Mouse (Mus musculus): ENCODE measurements around the gene Slc30a6. TPM values are rescaled to one million over a fixed set of nuclear protein-coding genes. Genes with fewer than 3 reads are reported as not detected.

Gene Slc30a6
- total and polyA plus RNA-seq, 3 experiments = 1.2 to 50.7 (median 15.4) TPM

DNA sequence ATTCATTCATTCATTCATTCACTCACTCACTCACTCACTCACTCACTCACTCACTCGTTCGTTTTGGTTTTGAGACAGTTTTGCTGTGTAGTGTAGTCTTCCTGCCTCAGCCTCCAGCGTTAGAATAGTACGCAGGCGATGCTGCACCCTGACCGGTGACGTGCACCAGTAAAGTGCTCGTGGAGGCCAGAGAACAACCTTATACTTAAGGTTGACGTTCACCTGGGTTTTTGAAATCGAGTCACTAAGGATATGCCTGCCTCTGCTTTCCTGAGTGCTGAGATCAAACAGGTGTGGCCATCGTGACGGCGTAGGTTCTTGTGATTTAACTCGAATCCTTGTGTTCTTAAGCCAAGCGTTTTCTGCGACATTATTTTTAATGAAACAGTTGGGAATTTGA, 553 bp upstream of the Slc30a6 start:
- Histone ChIP-seq H3K27me3 (ENCODE audit: insufficient read depth, low read length) (no peaks in the 10 kb centered on the region), H3K36me3 (replicated peaks) (peaks cover 14% of the 10 kb centered on the region), H3K9me3 (replicated peaks) (no peaks in the 10 kb centered on the region), H3K4me1 (ENCODE audit: insufficient read depth, low read depth, low read length) (peaks cover 19% of the 10 kb centered on the region), H3K4me3 (ENCODE audit: low read depth, low read length) (peak overlapping the region; percentile 84)
- ATAC-seq (ENCODE audit: extremely low read depth, insufficient number of reproducible peaks, low FRiP score, poor library complexity, severe bottlenecking) = no peak
- no peak for TF ChIP-seq POLR2AphosphoS5 (IDR thresholded peaks at IDR 0.05; ENCODE audit: insufficient replicate concordance, low read depth, low read length)
- no peak for TF ChIP-seq GATA2 (IDR thresholded peaks at IDR 0.05; ENCODE audit: borderline replicate concordance, low read depth, low read length)
- no peak for TF ChIP-seq CTCF (IDR thresholded peaks at IDR 0.05; ENCODE audit: low read depth, low read length)
- no peak for TF ChIP-seq GATA1 (IDR thresholded peaks at IDR 0.05; ENCODE audit: borderline replicate concordance, low read length)
- TF ChIP-seq TAL1 (conservative IDR thresholded peaks at IDR 0.05; ENCODE audit: low read depth, low read length) = no peak
- no peak for DNase-seq (ENCODE audit: low spot score)

DNA sequence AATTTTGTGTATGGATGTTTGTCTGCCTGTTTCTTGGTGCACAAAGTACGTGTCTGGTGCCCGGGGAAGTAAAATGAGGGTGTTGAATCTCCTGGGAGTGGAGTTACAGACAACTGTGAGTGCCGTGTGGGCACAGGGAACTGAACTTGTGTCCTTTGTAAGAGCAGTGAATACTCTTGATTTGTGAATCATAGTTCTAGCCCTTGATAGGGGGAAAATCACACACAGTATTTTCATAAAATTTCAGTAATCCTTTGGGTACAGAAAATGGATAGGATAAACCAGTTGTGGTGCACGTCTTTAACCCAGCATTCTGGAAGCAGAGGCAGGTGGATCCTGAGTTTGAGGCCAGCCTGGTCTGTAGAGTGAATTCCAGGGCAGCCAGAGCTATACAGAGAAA, 1.4 kb downstream of the Slc30a6 start:
- peaks cover 19% of the 10 kb centered on the region for H3K4me1 ChIP-seq (ENCODE audit: insufficient read depth, low read depth, low read length)
- no peaks in the 10 kb centered on the region for H3K27me3 ChIP-seq (ENCODE audit: insufficient read depth, low read length)
- H3K4me3 ChIP-seq (ENCODE audit: low read depth, low read length) = peak overlapping the region; percentile 13; the same call in 1 of the 2 replicates
- TF ChIP-seq GATA2 (IDR thresholded peaks at IDR 0.05; ENCODE audit: borderline replicate concordance, low read depth, low read length) = no peak
- no peak for TF ChIP-seq POLR2AphosphoS5 (IDR thresholded peaks at IDR 0.05; ENCODE audit: insufficient replicate concordance, low read depth, low read length)
- TF ChIP-seq GATA1 (IDR thresholded peaks at IDR 0.05; ENCODE audit: borderline replicate concordance, low read length) = no peak
- TF ChIP-seq TAL1 (conservative IDR thresholded peaks at IDR 0.05; ENCODE audit: low read depth, low read length) = no peak
- no peak for TF ChIP-seq CTCF (IDR thresholded peaks at IDR 0.05; ENCODE audit: low read depth, low read length)
- ATAC-seq (ENCODE audit: extremely low read depth, insufficient number of reproducible peaks, low FRiP score, poor library complexity, severe bottlenecking) = no peak
- no peak for DNase-seq (ENCODE audit: low spot score)
- H3K36me3 ChIP-seq (replicated peaks) = peaks cover 17% of the 10 kb centered on the region
- H3K9me3 ChIP-seq (replicated peaks) = no peaks in the 10 kb centered on the region

DNA sequence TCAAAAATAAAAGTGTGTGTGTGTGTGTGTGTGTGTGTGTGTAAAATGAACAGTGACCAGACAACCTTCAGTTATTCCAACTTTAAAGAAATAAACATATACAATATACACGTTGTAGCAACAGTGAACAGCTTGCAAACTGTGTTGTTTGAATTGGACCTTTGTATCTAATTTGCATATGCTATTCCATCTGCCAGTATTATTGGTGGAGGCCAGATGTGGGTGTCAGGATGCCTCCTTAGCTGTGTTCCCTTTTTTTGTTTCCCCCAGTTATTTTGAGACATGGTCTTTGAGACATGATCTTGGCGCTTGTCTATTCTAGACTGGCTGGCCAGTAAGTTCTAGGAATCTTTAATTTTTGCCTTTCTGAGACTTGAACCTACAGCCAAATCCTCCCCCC, 1.8 kb downstream of the Slc30a6 start:
- no peak for TF ChIP-seq POLR2AphosphoS5 (IDR thresholded peaks at IDR 0.05; ENCODE audit: insufficient replicate concordance, low read depth, low read length)
- TF ChIP-seq TAL1 (conservative IDR thresholded peaks at IDR 0.05; ENCODE audit: low read depth, low read length) = no peak
- TF ChIP-seq CTCF (IDR thresholded peaks at IDR 0.05; ENCODE audit: low read depth, low read length) = no peak
- H3K4me1 ChIP-seq (ENCODE audit: insufficient read depth, low read depth, low read length) = peaks cover 19% of the 10 kb centered on the region
- peak; percentile 42 for DNase-seq (ENCODE audit: low spot score)
- no peaks in the 10 kb centered on the region for H3K9me3 ChIP-seq (replicated peaks)
- H3K36me3 ChIP-seq (replicated peaks) = peaks cover 22% of the 10 kb centered on the region
- no peaks in the 10 kb centered on the region for H3K27me3 ChIP-seq (ENCODE audit: insufficient read depth, low read length)
- no peak for ATAC-seq (ENCODE audit: extremely low read depth, insufficient number of reproducible peaks, low FRiP score, poor library complexity, severe bottlenecking)
- H3K4me3 ChIP-seq (ENCODE audit: low read depth, low read length) = no peak overlapping the region; the same call in 1 of the 2 replicates

DNA sequence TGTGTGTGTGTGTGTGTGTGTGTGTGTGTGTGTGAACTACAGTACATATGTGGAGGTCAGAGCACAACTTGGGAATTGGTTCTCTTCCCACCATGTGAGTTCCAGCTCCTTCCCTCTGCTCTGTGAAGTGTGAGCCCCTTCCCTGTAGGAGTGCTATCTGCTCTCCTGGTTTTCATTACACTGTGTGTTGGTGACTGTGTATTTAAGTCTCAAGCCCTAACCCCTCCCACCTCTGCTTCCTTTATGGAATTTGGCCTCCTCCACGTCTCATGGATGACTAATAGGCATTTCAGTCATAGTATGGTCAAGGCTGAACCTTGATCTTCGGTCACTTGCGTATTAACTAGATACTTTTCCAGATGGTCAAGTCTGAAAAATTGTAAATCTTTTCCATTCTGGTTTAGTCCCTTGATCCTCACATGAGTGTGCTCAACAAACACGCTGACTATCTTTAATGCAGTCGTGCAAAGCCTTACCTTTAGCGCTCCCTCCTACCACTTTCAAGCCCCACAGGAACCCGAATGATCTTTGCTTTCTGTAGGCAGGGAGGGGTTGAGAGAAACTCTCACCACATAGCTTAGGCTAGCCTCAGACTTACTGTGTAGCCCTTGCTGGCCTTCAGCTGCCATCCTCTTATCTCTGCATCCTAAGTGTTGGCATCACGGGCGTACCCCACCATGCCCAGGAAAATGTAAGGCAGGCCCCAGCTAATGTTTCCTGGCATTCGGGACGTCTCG, 7.2 kb downstream of the Slc30a6 start:
- DNase-seq (ENCODE audit: low spot score) = no peak
- no peak for ATAC-seq (ENCODE audit: extremely low read depth, insufficient number of reproducible peaks, low FRiP score, poor library complexity, severe bottlenecking)
- H3K27me3 ChIP-seq (ENCODE audit: insufficient read depth, low read length) = no peaks in the 10 kb centered on the region
- TF ChIP-seq GATA1 (IDR thresholded peaks at IDR 0.05; ENCODE audit: borderline replicate concordance, low read length) = no peak
- TF ChIP-seq POLR2AphosphoS5 (IDR thresholded peaks at IDR 0.05; ENCODE audit: insufficient replicate concordance, low read depth, low read length) = no peak
- no peak for TF ChIP-seq CTCF (IDR thresholded peaks at IDR 0.05; ENCODE audit: low read depth, low read length)
- TF ChIP-seq TAL1 (conservative IDR thresholded peaks at IDR 0.05; ENCODE audit: low read depth, low read length) = no peak
- TF ChIP-seq GATA2 (IDR thresholded peaks at IDR 0.05; ENCODE audit: borderline replicate concordance, low read depth, low read length) = no peak
- H3K36me3 ChIP-seq (replicated peaks) = peaks cover 71% of the 10 kb centered on the region
- H3K9me3 ChIP-seq (replicated peaks) = no peaks in the 10 kb centered on the region
- no peak overlapping the region for H3K4me3 ChIP-seq (ENCODE audit: low read depth, low read length)
- H3K4me1 ChIP-seq (ENCODE audit: insufficient read depth, low read depth, low read length) = peaks cover 3% of the 10 kb centered on the region; the same call in 1 of the 2 replicates

DNA sequence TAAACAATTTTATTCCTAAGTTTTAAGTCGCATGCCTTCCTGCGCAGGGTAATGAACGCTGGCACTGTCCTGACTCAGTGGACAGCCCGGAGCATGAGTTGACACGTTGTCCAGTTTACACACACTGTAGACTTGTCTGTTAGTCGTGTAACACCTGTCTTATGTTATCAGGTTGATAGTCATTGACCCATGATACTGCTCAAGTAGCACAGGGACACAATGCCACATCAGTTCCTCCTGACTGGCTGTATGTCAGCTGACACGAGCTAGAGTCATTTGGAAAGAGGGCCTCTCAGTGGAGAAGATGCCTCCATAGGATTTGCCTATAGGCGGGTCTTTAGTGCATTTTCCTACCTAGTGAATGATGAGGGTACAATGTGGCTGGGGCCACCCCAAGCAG, 11.1 kb downstream of the Slc30a6 start:
- no peaks in the 10 kb centered on the region for H3K27me3 ChIP-seq (ENCODE audit: insufficient read depth, low read length)
- TF ChIP-seq POLR2AphosphoS5 (IDR thresholded peaks at IDR 0.05; ENCODE audit: insufficient replicate concordance, low read depth, low read length) (no peak), GATA1 (IDR thresholded peaks at IDR 0.05; ENCODE audit: borderline replicate concordance, low read length) (no peak), TAL1 (conservative IDR thresholded peaks at IDR 0.05; ENCODE audit: low read depth, low read length) (no peak), GATA2 (IDR thresholded peaks at IDR 0.05; ENCODE audit: borderline replicate concordance, low read depth, low read length) (no peak), CTCF (IDR thresholded peaks at IDR 0.05; ENCODE audit: low read depth, low read length) (no peak)
- DNase-seq (ENCODE audit: low spot score) (no peak), ATAC-seq (ENCODE audit: extremely low read depth, insufficient number of reproducible peaks, low FRiP score, poor library complexity, severe bottlenecking) (no peak)
- H3K36me3 ChIP-seq (replicated peaks) = peaks cover 74% of the 10 kb centered on the region
- no peaks in the 10 kb centered on the region for H3K4me1 ChIP-seq (ENCODE audit: insufficient read depth, low read depth, low read length)
- no peak overlapping the region for H3K4me3 ChIP-seq (ENCODE audit: low read depth, low read length)
- H3K9me3 ChIP-seq (replicated peaks) = no peaks in the 10 kb centered on the region

DNA sequence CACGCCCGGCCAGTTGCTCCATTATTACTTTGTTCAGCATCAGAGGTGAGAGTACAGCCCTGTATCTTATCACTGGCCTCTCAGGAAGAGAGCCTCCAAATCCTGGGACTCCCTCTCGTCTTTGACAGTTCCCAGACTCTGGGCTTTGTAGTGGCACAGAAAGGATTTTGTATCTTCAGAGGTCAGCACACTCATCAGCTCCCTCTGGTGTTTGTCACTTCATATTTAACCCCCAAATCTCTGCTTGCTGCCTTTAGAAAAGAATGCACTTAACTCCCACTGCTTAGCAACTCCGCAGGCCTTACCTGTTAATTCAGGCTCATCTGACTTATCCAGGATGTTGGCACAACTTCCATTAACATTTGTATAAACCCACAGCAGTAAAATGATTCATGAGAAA, 14.3 kb downstream of the Slc30a6 start:
- Histone ChIP-seq H3K36me3 (replicated peaks) (peaks cover 74% of the 10 kb centered on the region), H3K9me3 (replicated peaks) (no peaks in the 10 kb centered on the region), H3K4me3 (ENCODE audit: low read depth, low read length) (no peak overlapping the region), H3K4me1 (ENCODE audit: insufficient read depth, low read depth, low read length) (no peaks in the 10 kb centered on the region), H3K27me3 (ENCODE audit: insufficient read depth, low read length) (no peaks in the 10 kb centered on the region)
- TF ChIP-seq CTCF (IDR thresholded peaks at IDR 0.05; ENCODE audit: low read depth, low read length) (no peak), POLR2AphosphoS5 (IDR thresholded peaks at IDR 0.05; ENCODE audit: insufficient replicate concordance, low read depth, low read length) (no peak), GATA2 (IDR thresholded peaks at IDR 0.05; ENCODE audit: borderline replicate concordance, low read depth, low read length) (no peak)
- DNase-seq (ENCODE audit: low spot score) (no peak), ATAC-seq (ENCODE audit: extremely low read depth, insufficient number of reproducible peaks, low FRiP score, poor library complexity, severe bottlenecking) (no peak)
